Mouse (Mus musculus) neural tube, embryonic 13.5 days (tissue): ENCODE measurements around the gene Gm20388. TPM values are rescaled to one million over a fixed set of nuclear protein-coding genes. Genes with fewer than 3 reads are reported as not detected.
A peak's percentile ranks its signal among the peaks of the same experiment; 100 is the strongest.

Source experiments
- ATAC-seq: fragments of 200-750 bp; cut with Nextera tagmentation; 2 replicates; pipeline ENCODE4 v1.8.0; 2017; ENCODE audit warnings: low read depth, mild to moderate bottlenecking, moderate TSS enrichment, moderate library complexity
- H3K27ac ChIP-seq: fragments of 300-500 bp; sonication (generic); replicated peaks from 2 replicates; pipeline ENCODE4 v1.5.1; 2015; ENCODE audit warnings: moderate library complexity, mild to moderate bottlenecking, inconsistent platforms
- H3K27me3 ChIP-seq: fragments of 300-500 bp; sonication (generic); 2 replicates; pipeline ENCODE4 v1.6.1; 2015; ENCODE audit warnings: mild to moderate bottlenecking, inconsistent platforms
- H3K36me3 ChIP-seq: fragments of 300-500 bp; sonication (generic); 2 replicates; pipeline ENCODE4 v1.6.1; 2015; ENCODE audit warnings: mild to moderate bottlenecking, inconsistent platforms
- H3K4me1 ChIP-seq: fragments of 300-500 bp; sonication (generic); replicated peaks from 2 replicates; pipeline ENCODE4 v1.6.1; 2015; ENCODE audit warnings: inconsistent platforms
- H3K4me2 ChIP-seq: fragments of 300-500 bp; sonication (generic); 2 replicates; pipeline ENCODE4 v1.6.1; 2015; ENCODE audit warnings: inconsistent platforms, mild to moderate bottlenecking, moderate library complexity
- H3K4me3 ChIP-seq: fragments of 300-500 bp; sonication (generic); 2 replicates; pipeline ENCODE4 v1.5.1; 2015; ENCODE audit warnings: mild to moderate bottlenecking, inconsistent platforms
- H3K9ac ChIP-seq: fragments of 300-500 bp; sonication (generic); 2 replicates; pipeline ENCODE4 v1.6.1; 2015; ENCODE audit warnings: moderate library complexity, mild to moderate bottlenecking, inconsistent platforms
- H3K9me3 ChIP-seq: fragments of 300-500 bp; sonication (generic); 2 replicates; pipeline ENCODE4 v1.6.1; 2016; ENCODE audit warnings: inconsistent platforms
- WGBS: fragments of 180-500 bp; shearing (Covaris S2); methylation state at CpG from one replicate; pipeline ENCODE4 v1.1.7; 2015; 5-methylcytosine and 5-hydroxymethylcytosine counted together
- polyA plus RNA-seq: library from polyadenylated mRNA; unstranded; fragments of >200 nt; fragmentation: Nextera tagmentation; extraction: Ambion mirVana; gene quantifications from 2 replicates; pipeline ENCODE4 v1.2.1, GENCODE M21; 2015

The Gm20388 gene
- polyA plus RNA-seq, 1 experiment from 2014 or later = 0.27 TPM

GRCm38 (mm10) chr8:124113108-124113507 is 4202.5 kb downstream of the Gm20388 start:
- Histone ChIP-seq H3K27me3 (no peaks in the 10 kb centered on the region), H3K9ac (no peak overlapping the region), H3K9me3 (0 out of 2 replicates have a peak, but pooled peaks cover 6% of the 10 kb centered on the region), H3K4me1 (no peaks in the 10 kb centered on the region), H3K27ac (no peak overlapping the region), H3K4me3 (no peak overlapping the region), H3K36me3 (no peaks in the 10 kb centered on the region), H3K4me2 (no peak overlapping the region)
- ATAC-seq = no peak
- 87% methylated on average over 10 of the region's 10 CpGs for WGBS

DNA sequence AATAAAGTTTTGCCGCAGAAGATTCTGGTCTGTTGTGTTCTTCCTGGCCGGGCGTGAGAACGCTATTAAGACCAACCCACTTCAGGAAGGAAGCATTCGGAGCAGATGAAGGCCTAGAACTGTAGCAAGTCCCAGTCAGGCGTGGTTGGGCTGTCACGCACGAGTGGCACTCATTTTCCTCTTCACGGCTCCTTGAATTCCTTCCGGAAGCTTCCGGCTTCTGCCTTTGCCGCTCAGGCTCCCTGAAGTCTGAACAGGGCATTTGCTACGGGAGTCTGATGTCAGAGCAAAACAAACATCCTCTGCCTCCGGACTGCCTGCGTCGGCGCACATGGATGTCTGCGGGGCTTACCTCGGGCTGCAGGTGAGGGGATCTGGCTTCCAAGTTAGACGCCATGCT is 4214.6 kb downstream of the Gm20388 start:
- no peak overlapping the region for H3K4me2 ChIP-seq
- no peaks in the 10 kb centered on the region for H3K4me1 ChIP-seq
- H3K27me3 ChIP-seq = no peaks in the 10 kb centered on the region
- 97% methylated on average over 20 of the region's 20 CpGs for WGBS
- no peak overlapping the region for H3K27ac ChIP-seq
- ATAC-seq = no peak
- H3K9ac ChIP-seq = no peak overlapping the region
- no peak overlapping the region for H3K4me3 ChIP-seq
- peaks cover 7% of the 10 kb centered on the region for H3K9me3 ChIP-seq
- no peaks in the 10 kb centered on the region for H3K36me3 ChIP-seq

DNA sequence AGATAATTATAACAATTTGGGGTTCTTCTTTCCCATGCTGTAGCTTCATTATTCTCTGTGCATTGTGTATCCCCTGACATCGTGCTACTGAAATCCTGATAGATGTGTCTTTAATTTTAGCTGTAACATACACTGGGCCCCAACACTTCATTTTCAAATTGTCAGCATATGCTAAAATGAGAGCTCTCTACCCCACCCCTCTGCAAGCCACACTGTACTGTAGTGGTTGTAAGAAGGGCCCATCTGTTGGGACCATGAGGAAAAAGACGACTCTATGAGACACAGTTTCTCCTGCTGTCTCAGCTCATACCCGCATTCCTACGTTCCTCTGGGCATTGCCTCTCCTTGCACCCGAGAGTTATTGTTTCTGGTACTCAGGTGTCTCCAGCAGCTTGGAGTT is 4226.6 kb downstream of the Gm20388 start:
- H3K27ac ChIP-seq = no peak overlapping the region
- WGBS = 55% methylated on average over 5 of the region's 5 CpGs
- ATAC-seq = no peak

GRCm38 (mm10) chr8:124140211-124140790 is 4229.7 kb downstream of the Gm20388 start:
- Histone ChIP-seq H3K9ac (no peak overlapping the region), H3K36me3 (no peaks in the 10 kb centered on the region), H3K4me1 (peaks cover 73% of the 10 kb centered on the region), H3K9me3 (no peaks in the 10 kb centered on the region), H3K27me3 (no peaks in the 10 kb centered on the region), H3K27ac (peak overlapping the region; percentile 89), H3K4me2 (peak overlapping the region; percentile 35), H3K4me3 (no peak overlapping the region)
- 35% methylated on average over 11 of the region's 11 CpGs for WGBS
- ATAC-seq = peak; percentile 41; the same call in 1 of the 2 replicates

More for the DNA sequence above, 4226.6 kb downstream of the Gm20388 start:
- no peak overlapping the region for H3K9ac ChIP-seq
- no peaks in the 10 kb centered on the region for H3K9me3 ChIP-seq
- no peak overlapping the region for H3K4me3 ChIP-seq
- H3K36me3 ChIP-seq = no peaks in the 10 kb centered on the region
- H3K4me2 ChIP-seq = no peak overlapping the region
- H3K4me1 ChIP-seq = peaks cover 48% of the 10 kb centered on the region
- H3K27me3 ChIP-seq = no peaks in the 10 kb centered on the region

DNA sequence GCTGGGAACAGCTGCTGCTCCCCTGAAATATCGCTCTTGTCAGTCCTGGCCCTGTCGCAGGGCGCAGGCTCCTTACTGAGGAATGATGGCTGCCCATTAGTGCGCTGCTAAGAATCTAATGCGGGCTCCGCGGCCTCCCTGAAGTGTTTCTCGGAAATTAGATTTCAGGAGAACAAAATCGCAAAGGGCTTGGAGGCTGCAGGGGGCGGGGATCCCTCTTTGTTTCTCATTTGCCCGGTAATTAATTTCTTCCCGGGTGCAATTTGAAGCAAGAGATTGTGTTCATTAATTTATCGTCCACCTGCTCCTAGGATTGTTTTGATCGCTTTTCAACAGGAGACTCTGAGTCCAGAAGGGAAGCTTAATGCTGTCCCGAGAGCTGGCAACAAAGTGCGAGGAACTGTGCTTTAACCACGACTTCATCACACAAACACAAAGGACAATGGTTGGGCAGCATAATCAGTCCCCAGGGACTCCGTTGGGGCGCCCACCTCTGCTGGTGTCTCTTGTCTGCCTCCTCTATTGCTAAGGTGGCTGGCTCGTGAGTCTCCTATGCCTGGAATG is 4230.3 kb downstream of the Gm20388 start:
- 17% methylated on average over 20 of the region's 20 CpGs for WGBS
- H3K36me3 ChIP-seq = no peaks in the 10 kb centered on the region
- H3K27me3 ChIP-seq = no peaks in the 10 kb centered on the region
- ATAC-seq = peak; percentile 77
- peaks cover 73% of the 10 kb centered on the region for H3K4me1 ChIP-seq
- no peaks in the 10 kb centered on the region for H3K9me3 ChIP-seq
- peak overlapping the region; percentile 89 for H3K27ac ChIP-seq
- no peak overlapping the region for H3K4me3 ChIP-seq
- H3K4me2 ChIP-seq = peak overlapping the region; percentile 35
- no peak overlapping the region for H3K9ac ChIP-seq

DNA sequence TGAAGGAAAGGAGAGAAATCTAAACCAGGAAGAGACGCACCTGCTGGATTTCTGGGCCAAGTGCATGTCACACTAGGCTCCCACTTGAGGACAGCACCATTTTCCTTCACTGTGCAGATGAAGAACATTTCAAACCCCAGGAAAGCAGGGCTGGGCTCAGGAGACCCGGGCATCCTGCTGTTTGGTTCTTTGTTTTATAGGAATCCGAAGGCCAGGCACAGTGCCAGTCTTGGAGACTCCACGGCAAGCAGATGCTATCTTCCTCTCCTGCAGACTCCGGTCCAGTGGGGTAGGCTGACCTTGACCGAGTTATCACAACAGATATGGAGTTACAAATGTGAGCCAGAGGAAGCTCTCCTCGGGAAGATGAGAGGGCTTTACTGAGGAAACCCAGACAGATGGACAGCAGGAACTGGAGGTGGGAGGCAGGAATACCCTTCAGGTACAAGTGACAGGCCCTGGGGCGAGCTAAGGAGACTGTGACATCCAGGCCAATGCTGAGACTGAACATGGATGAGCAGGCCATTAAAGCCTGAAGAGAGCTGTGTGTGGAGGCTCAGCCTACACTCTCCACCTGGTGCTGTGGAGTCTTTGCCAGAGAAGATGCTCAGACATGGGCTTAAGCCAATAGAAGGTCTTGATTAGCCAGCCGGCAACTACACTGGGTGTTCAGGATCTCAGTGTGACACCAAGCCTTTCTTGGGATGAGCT is 4231.2 kb downstream of the Gm20388 start:
- Histone ChIP-seq H3K4me1 (peaks cover 70% of the 10 kb centered on the region), H3K4me3 (no peak overlapping the region), H3K4me2 (peak overlapping the region; percentile 35; the same call in 1 of the 2 replicates), H3K9ac (no peak overlapping the region), H3K36me3 (no peaks in the 10 kb centered on the region), H3K27ac (peak overlapping the region; percentile 89), H3K9me3 (no peaks in the 10 kb centered on the region), H3K27me3 (no peaks in the 10 kb centered on the region)
- ATAC-seq = no peak
- WGBS = 54% methylated on average over 9 of the region's 9 CpGs

GRCm38 (mm10) chr8:124143003-124143402 is 4232.4 kb downstream of the Gm20388 start:
- Histone ChIP-seq H3K27ac (no peak overlapping the region), H3K4me1 (peaks cover 59% of the 10 kb centered on the region), H3K27me3 (no peaks in the 10 kb centered on the region), H3K4me2 (no peak overlapping the region), H3K4me3 (no peak overlapping the region), H3K36me3 (no peaks in the 10 kb centered on the region), H3K9ac (no peak overlapping the region), H3K9me3 (no peaks in the 10 kb centered on the region)
- 44% methylated on average over 5 of the region's 5 CpGs for WGBS
- no peak for ATAC-seq

- Histone ChIP-seq H3K36me3 (no peaks in the 10 kb centered on the region), H3K27ac (0 out of 2 replicates have a peak overlapping the region, but pooled peaks have one; percentile 54), H3K9me3 (no peaks in the 10 kb centered on the region), H3K4me2 (no peak overlapping the region), H3K4me1 (peaks cover 54% of the 10 kb centered on the region), H3K4me3 (no peak overlapping the region), H3K9ac (no peak overlapping the region), H3K27me3 (no peaks in the 10 kb centered on the region)
- 71% methylated on average over 16 of the region's 16 CpGs for WGBS
- ATAC-seq = no peak
These were observed 4233.4 kb downstream of the Gm20388 start for GRCm38 (mm10) chr8:124143871-124144618.

DNA sequence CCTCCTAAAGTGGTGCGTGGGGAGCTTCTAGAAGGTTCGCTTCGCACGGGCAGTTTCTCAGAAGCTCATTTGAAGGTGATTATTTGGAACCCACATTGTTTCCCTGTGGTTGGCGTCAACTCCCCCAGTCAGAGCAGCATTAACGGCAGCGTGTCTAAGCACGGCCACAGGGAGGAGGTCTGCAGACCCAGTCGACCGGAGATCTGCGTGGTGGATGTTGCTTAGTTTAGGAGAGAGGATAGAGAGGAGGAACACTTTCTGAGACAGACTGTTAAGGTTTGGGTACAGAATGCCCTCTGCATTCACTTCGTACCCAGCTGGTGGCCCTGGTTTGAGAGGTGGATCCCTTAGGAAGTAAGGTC is 4234.0 kb downstream of the Gm20388 start:
- no peaks in the 10 kb centered on the region for H3K27me3 ChIP-seq
- H3K27ac ChIP-seq = peak overlapping the region; percentile 54
- peaks cover 52% of the 10 kb centered on the region for H3K4me1 ChIP-seq
- H3K9ac ChIP-seq = no peak overlapping the region
- H3K36me3 ChIP-seq = no peaks in the 10 kb centered on the region
- no peaks in the 10 kb centered on the region for H3K9me3 ChIP-seq
- no peak for ATAC-seq
- 70% methylated on average over 12 of the region's 12 CpGs for WGBS
- no peak overlapping the region for H3K4me2 ChIP-seq
- H3K4me3 ChIP-seq = no peak overlapping the region

DNA sequence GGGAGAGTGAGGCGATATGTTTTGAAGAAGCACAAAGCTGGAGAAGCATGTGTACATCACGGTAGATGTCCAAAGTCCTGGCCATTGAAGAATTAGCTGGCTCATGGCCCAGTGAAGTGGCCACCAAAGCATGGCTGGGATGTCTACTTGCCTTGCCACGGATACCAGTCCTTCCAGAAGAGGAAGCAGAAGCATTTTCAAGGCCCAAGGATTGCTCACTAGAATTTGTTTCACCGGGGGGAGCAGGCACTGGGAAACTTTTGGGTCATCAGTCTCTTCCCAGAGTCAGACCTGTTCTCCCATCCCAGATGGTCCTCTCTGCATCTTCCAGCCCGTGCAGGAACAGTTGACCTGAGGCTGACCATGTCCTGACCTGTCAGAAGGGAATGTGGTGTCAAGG is 4235.6 kb downstream of the Gm20388 start:
- peaks cover 36% of the 10 kb centered on the region for H3K4me1 ChIP-seq
- no peaks in the 10 kb centered on the region for H3K27me3 ChIP-seq
- no peak overlapping the region for H3K27ac ChIP-seq
- no peak for ATAC-seq
- H3K4me2 ChIP-seq = no peak overlapping the region
- no peaks in the 10 kb centered on the region for H3K36me3 ChIP-seq
- H3K9me3 ChIP-seq = no peaks in the 10 kb centered on the region
- WGBS = 82% methylated on average over 5 of the region's 5 CpGs
- no peak overlapping the region for H3K4me3 ChIP-seq
- no peak overlapping the region for H3K9ac ChIP-seq

- no peak for ATAC-seq
- Histone ChIP-seq H3K4me2 (no peak overlapping the region), H3K9me3 (no peaks in the 10 kb centered on the region), H3K4me3 (no peak overlapping the region), H3K9ac (no peak overlapping the region), H3K27me3 (no peaks in the 10 kb centered on the region), H3K27ac (no peak overlapping the region), H3K4me1 (peaks cover 13% of the 10 kb centered on the region; the same call in 1 of the 2 replicates), H3K36me3 (no peaks in the 10 kb centered on the region)
- WGBS = 81% methylated on average over 11 of the region's 11 CpGs
These were observed 4239.4 kb downstream of the Gm20388 start for GRCm38 (mm10) chr8:124150009-124150408.

- Histone ChIP-seq H3K9ac (no peak overlapping the region), H3K36me3 (no peaks in the 10 kb centered on the region), H3K27me3 (no peaks in the 10 kb centered on the region), H3K4me2 (no peak overlapping the region), H3K27ac (no peak overlapping the region), H3K4me1 (peaks cover 13% of the 10 kb centered on the region; the same call in 1 of the 2 replicates), H3K4me3 (no peak overlapping the region), H3K9me3 (no peaks in the 10 kb centered on the region)
- 86% methylated on average over 5 of the region's 5 CpGs for WGBS
- ATAC-seq = no peak
These were observed 4239.9 kb downstream of the Gm20388 start for GRCm38 (mm10) chr8:124150536-124150935.
